Mouse (Mus musculus): ENCODE measurements at regions not wholly inside any gene's neighbourhood (a gene's known extent, or its start where the extent isn't known, plus 50 kb on each side); places are given as distances from the start of the nearest gene placed in this dataset.
A peak's percentile ranks its signal among the peaks of the same experiment; 100 is the strongest.
"Not testable (repeated sequence)": the region's sequence is repeated elsewhere in the genome, so short reads cannot be mapped to it uniquely, and the experiment has no call there.

- no peak overlapping the region for H3K4me3 ChIP-seq (replicated peaks)
- no peaks in the 10 kb centered on the region for H3K27me3 ChIP-seq
- no peak overlapping the region for H3K4me2 ChIP-seq
- 0 out of 2 replicates have a peak, but pooled peaks cover 4% of the 10 kb centered on the region for H3K4me1 ChIP-seq
- H3K36me3 ChIP-seq = no peaks in the 10 kb centered on the region
- WGBS = 81% methylated on average over 6 of the region's 6 CpGs
- H3K9me3 ChIP-seq (replicated peaks) = no peaks in the 10 kb centered on the region
- ATAC-seq (replicated peaks; ENCODE audit: low FRiP score) = no peak
- no peak overlapping the region for H3K9ac ChIP-seq
- H3K27ac ChIP-seq = no peak overlapping the region
These were observed 413.9 kb downstream of the Med10 start for GRCm38 (mm10) chr13:70216134-70216533.

- WGBS = 76% methylated on average over 15 of the region's 15 CpGs
- Histone ChIP-seq H3K36me3 (no peaks in the 10 kb centered on the region), H3K9me3 (replicated peaks) (no peaks in the 10 kb centered on the region), H3K4me3 (replicated peaks) (no peak overlapping the region), H3K4me2 (no peak overlapping the region), H3K27ac (no peak overlapping the region), H3K27me3 (no peaks in the 10 kb centered on the region), H3K9ac (no peak overlapping the region), H3K4me1 (0 out of 2 replicates have a peak, but pooled peaks cover 7% of the 10 kb centered on the region)
- ATAC-seq (replicated peaks; ENCODE audit: low FRiP score) = no peak
These were observed 415.4 kb downstream of the Med10 start for GRCm38 (mm10) chr13:70217429-70218133.

GRCm38 (mm10) chr13:70223485-70223884 is 413.9 kb downstream of the Ice1 start:
- WGBS = 89% methylated on average over 5 of the region's 5 CpGs
- Histone ChIP-seq H3K36me3 (no peaks in the 10 kb centered on the region), H3K9ac (no peak overlapping the region), H3K9me3 (replicated peaks) (no peaks in the 10 kb centered on the region), H3K4me1 (0 out of 2 replicates have a peak, but pooled peaks cover 3% of the 10 kb centered on the region), H3K27ac (no peak overlapping the region), H3K27me3 (no peaks in the 10 kb centered on the region), H3K4me3 (replicated peaks) (no peak overlapping the region), H3K4me2 (no peak overlapping the region)
- no peak for ATAC-seq (replicated peaks; ENCODE audit: low FRiP score)

DNA sequence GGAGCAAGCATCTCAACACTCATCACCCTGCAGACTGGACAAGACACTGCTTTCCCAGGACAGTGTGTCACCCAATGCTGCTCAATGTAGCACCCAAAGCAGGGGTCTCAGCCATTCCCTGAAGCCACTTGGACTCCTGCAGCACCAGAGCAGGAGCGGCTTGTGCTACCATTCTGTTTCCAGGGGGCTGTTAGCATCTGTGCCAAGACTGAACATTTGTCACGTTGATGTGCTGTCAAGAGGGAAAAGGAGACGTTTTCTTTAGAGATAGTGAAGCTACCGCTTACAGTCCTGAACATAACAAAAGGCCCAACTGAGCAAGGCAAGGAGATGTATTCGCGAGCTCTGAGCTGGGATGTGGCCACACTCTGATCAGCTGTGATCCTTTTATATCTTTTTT is 410.3 kb downstream of the Ice1 start:
- no peaks in the 10 kb centered on the region for H3K9me3 ChIP-seq (replicated peaks)
- 65% methylated on average over 6 of the region's 6 CpGs for WGBS
- no peaks in the 10 kb centered on the region for H3K27me3 ChIP-seq
- no peak overlapping the region for H3K27ac ChIP-seq
- ATAC-seq (replicated peaks; ENCODE audit: low FRiP score) = no peak
- no peaks in the 10 kb centered on the region for H3K4me1 ChIP-seq
- H3K36me3 ChIP-seq = no peaks in the 10 kb centered on the region
- no peak overlapping the region for H3K9ac ChIP-seq
- no peak overlapping the region for H3K4me3 ChIP-seq (replicated peaks)
- H3K4me2 ChIP-seq = no peak overlapping the region

- Histone ChIP-seq H3K27ac (no peak overlapping the region), H3K36me3 (no peaks in the 10 kb centered on the region), H3K9ac (no peak overlapping the region), H3K4me1 (no peaks in the 10 kb centered on the region), H3K4me2 (peak overlapping the region; percentile 45), H3K27me3 (peaks cover 9% of the 10 kb centered on the region; the same call in 1 of the 2 replicates), H3K4me3 (replicated peaks) (no peak overlapping the region), H3K9me3 (replicated peaks) (no peaks in the 10 kb centered on the region)
- 36% methylated on average over 22 of the region's 22 CpGs for WGBS
- ATAC-seq (replicated peaks; ENCODE audit: low FRiP score) = peak; percentile 64
These were observed 403.3 kb downstream of the Ice1 start for GRCm38 (mm10) chr13:70233896-70234799.

GRCm38 (mm10) chr13:70243598-70244157 is 393.8 kb downstream of the Ice1 start:
- 92% methylated on average over 4 of the region's 4 CpGs for WGBS
- Histone ChIP-seq H3K27ac (no peak overlapping the region), H3K4me1 (no peaks in the 10 kb centered on the region), H3K36me3 (no peaks in the 10 kb centered on the region), H3K9ac (no peak overlapping the region), H3K4me3 (replicated peaks) (no peak overlapping the region), H3K27me3 (no peaks in the 10 kb centered on the region), H3K9me3 (replicated peaks) (no peaks in the 10 kb centered on the region), H3K4me2 (no peak overlapping the region)
- ATAC-seq (replicated peaks; ENCODE audit: low FRiP score) = no peak

DNA sequence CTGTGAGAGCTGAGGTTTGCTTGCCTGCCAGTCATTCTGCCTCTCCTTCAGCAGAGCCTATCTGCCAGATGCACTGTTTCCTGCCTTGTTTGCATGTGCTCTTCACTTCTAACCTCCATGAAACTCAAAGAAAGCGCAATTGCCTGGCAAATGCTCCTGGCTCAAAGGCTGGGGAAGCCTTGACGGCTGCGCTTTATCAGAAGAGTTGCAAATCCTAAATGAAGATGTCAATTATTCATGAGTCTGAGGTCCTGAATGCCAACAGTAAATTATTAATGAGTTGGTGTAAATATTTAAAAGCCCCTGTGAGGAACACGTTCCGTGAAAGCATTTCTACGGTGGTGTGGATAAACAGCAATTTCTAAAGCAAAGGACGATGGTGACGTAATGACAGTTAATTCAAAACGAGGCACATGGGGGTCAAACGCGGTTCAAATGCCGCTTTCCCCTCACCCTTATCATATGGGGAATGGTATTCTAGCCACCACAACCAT is 377.4 kb downstream of the Ice1 start:
- WGBS = 51% methylated on average over 12 of the region's 12 CpGs
- H3K4me3 ChIP-seq (replicated peaks) = no peak overlapping the region
- H3K4me2 ChIP-seq = no peak overlapping the region

DNA sequence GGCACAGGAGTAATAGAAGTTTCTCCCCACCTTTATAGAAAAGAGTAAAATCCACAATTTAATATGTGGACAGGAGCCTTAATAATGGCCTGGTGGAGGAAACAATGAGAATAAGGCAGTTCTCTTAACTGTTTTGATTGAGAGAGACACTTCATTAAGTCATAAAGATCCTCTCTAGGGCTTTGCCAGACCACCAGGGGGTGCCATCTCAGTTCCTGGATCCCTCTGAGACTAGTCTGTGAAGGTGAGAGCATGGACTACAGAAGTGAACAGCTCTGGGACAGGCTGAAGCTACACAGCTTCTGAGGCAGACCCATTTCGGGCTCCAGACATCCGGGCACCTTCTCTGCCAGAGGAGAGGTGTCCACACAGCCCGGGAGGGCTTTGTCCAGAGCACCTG is 373.8 kb downstream of the Ice1 start:
- Histone ChIP-seq H3K27me3 (no peaks in the 10 kb centered on the region), H3K9ac (no peak overlapping the region), H3K4me3 (replicated peaks) (no peak overlapping the region), H3K9me3 (replicated peaks) (no peaks in the 10 kb centered on the region), H3K36me3 (no peaks in the 10 kb centered on the region), H3K27ac (no peak overlapping the region), H3K4me2 (no peak overlapping the region), H3K4me1 (0 out of 2 replicates have a peak, but pooled peaks cover 3% of the 10 kb centered on the region)
- 86% methylated on average over 3 of the region's 3 CpGs for WGBS
- 0 out of 2 replicates have a peak, but pooled peaks have one; percentile 15 for ATAC-seq (replicated peaks; ENCODE audit: low FRiP score)

More for the DNA sequence above, 377.4 kb downstream of the Ice1 start:
- Histone ChIP-seq H3K27me3 (no peaks in the 10 kb centered on the region), H3K27ac (no peak overlapping the region), H3K9ac (no peak overlapping the region), H3K9me3 (replicated peaks) (no peaks in the 10 kb centered on the region), H3K4me1 (0 out of 2 replicates have a peak, but pooled peaks cover 3% of the 10 kb centered on the region), H3K36me3 (no peaks in the 10 kb centered on the region)
- ATAC-seq (replicated peaks; ENCODE audit: low FRiP score) = no peak

DNA sequence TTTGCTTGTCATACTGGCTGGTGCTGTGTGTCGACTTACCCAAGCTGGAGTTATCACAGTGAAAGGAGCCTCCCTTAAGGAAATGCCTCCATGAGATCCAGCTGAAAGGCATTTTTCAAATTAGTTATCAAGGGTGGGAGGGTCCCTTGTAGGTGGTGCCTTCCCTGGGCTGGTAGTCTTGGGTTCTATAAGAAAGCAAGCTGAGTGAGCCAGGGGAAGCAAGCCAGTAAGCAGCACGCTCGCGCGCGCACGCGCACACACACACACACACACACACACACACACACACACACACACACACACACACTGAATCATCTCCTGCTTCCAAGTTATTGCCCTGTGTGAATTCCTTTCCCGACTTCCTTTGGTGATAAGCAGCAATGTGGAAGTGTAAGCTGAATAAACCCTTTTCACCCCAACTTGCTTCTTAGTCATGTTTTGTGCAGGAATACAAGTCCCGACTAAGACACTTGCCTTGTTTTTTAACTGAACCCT is 360.5 kb downstream of the Ice1 start:
- not testable (repeated sequence) for H3K4me2 ChIP-seq; H3K4me3 ChIP-seq (replicated peaks); H3K27ac ChIP-seq; H3K36me3 ChIP-seq; H3K9ac ChIP-seq; H3K27me3 ChIP-seq; H3K9me3 ChIP-seq (replicated peaks)
- ATAC-seq (replicated peaks; ENCODE audit: low FRiP score) = peak; percentile 60; the same call in 1 of the 2 replicates
- H3K4me1 ChIP-seq = peaks cover 18% of the 10 kb centered on the region
- WGBS = 60% methylated on average over 10 of the region's 10 CpGs

DNA sequence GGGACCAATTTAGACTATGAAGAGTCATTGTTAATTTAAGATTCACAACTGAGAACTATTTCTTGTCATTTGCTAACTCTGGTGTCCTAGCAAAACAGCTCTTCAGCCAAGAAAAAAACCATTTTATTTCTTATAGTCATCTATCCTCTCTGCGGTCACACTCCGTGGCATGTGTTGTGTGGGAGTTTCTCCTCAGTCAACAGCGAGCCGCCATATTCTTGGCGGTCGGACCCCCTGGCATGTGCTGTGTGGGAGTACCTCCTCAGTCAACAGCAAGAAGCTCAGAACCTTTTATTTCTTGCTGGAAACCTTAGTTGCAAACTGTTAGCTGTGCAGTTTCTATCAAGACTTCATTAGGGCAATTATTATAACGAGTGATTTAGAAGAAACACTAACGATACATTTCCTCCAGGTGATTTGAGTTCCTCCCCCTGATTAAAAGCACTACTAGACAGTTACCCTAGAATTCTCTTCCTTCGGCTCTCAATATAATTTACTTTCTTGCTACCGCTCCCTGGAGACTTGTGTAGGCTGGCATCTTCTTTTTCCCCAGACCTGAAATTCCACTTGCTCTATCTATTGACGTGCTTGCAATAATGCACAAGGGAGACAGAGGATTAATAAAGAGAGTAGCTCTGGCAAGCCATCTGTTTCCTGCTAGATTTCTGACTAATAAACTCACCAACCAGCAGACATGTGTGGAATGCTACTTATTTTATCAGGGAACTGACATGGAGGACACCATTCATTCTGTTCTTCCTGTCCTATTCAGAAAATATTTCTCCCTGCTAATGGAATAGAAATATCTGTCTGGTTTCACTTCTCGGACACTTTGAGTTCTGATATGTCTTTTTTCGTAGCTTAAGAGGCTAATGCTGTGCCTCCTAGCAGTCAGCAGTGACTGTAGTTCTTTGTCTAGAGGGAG is 359.5 kb downstream of the Ice1 start:
- no peak overlapping the region for H3K9ac ChIP-seq
- ATAC-seq (replicated peaks; ENCODE audit: low FRiP score) = peak; percentile 41; the same call in 1 of the 2 replicates
- H3K4me1 ChIP-seq = peaks cover 26% of the 10 kb centered on the region
- peak overlapping the region; percentile 38 for H3K27ac ChIP-seq
- H3K36me3 ChIP-seq = no peaks in the 10 kb centered on the region
- no peaks in the 10 kb centered on the region for H3K9me3 ChIP-seq (replicated peaks)
- H3K4me2 ChIP-seq = peak overlapping the region; percentile 1; the same call in 1 of the 2 replicates
- no peaks in the 10 kb centered on the region for H3K27me3 ChIP-seq
- 31% methylated on average over 13 of the region's 13 CpGs for WGBS
- H3K4me3 ChIP-seq (replicated peaks) = no peak overlapping the region

All from kidney, embryonic 15.5 days (tissue).